Mouse (Mus musculus) E14TG2a.4 (cell line): Measurements from ENCODE around the gene Olfr1348.
"Not testable (repeated sequence)": the region's sequence is repeated elsewhere in the genome, so short reads cannot be mapped to it uniquely, and the experiment has no call there.

Experiments
- H3K27me3 ChIP-seq: 2 replicates; pipeline ENCODE4 v1.6.1; 2014; ENCODE audit warnings: low read length, control low read depth; ENCODE audit not compliant: insufficient read depth
- H3K36me3 ChIP-seq: 2 replicates; pipeline ENCODE4 v1.6.1; 2014; ENCODE audit warnings: low read length, control low read depth; ENCODE audit not compliant: insufficient read depth
- H3K4me1 ChIP-seq: replicated peaks from 2 replicates; pipeline ENCODE4 v1.6.1; 2014; ENCODE audit warnings: low read depth, low read length, control low read depth
- H3K4me3 ChIP-seq: replicated peaks from 2 replicates; pipeline ENCODE4 v1.5.1; 2014; ENCODE audit warnings: mild to moderate bottlenecking, low read length
- H3K9me3 ChIP-seq: 2 replicates; pipeline ENCODE4 v1.6.1; 2014; ENCODE audit warnings: low read length, control low read depth
- CTCF ChIP-seq: conservative IDR thresholded peaks from 2 replicates; pipeline ENCODE4 v1.5.1; 2014; ENCODE audit warnings: low read length
- NANOG ChIP-seq: IDR thresholded peaks from 2 replicates; pipeline ENCODE4 v1.6.1; 2014; ENCODE audit warnings: borderline replicate concordance, low read length, mixed read lengths
- POU5F1 ChIP-seq: IDR thresholded peaks from 2 replicates; pipeline ENCODE4 v1.6.1; 2014; ENCODE audit warnings: low read length, borderline replicate concordance

The Olfr1348 gene

GRCm38 (mm10) chr7:6508648-6509047, at the start of gene Olfr1348:
TSS of gene Olfr1348 (minus strand) at chr7:6508748.
- no peaks in the 10 kb centered on the region for H3K9me3 ChIP-seq
- H3K4me3 ChIP-seq: no peak within 1 kb of the TSS
- H3K27me3 ChIP-seq: no peaks in the 10 kb centered on the region
- no peaks in the 10 kb centered on the region for H3K36me3 ChIP-seq
- no peak for TF ChIP-seq NANOG
- no peak for TF ChIP-seq CTCF
- TF ChIP-seq POU5F1: no peak
- no peaks in the 10 kb centered on the region for H3K4me1 ChIP-seq

- Histone ChIP-seq H3K27me3 (no peaks in the 10 kb centered on the region), H3K4me3 (no peak overlapping the region), H3K9me3 (no peaks in the 10 kb centered on the region), H3K4me1 (no peaks in the 10 kb centered on the region), H3K36me3 (no peaks in the 10 kb centered on the region)
- TF ChIP-seq CTCF (peak; percentile 97), NANOG (no peak)
Measured at GRCm38 (mm10) chr7:6526141-6526540, 17.6 kb upstream of the Olfr1348 start.

- Histone ChIP-seq H3K36me3 (no peaks in the 10 kb centered on the region), H3K4me3 (no peak overlapping the region), H3K9me3 (no peaks in the 10 kb centered on the region), H3K4me1 (no peaks in the 10 kb centered on the region), H3K27me3 (no peaks in the 10 kb centered on the region)
- no peak for TF ChIP-seq POU5F1
- TF ChIP-seq CTCF: peak; percentile 97
- no peak for TF ChIP-seq NANOG
Measured at GRCm38 (mm10) chr7:6525001-6525400, 16.5 kb upstream of the Olfr1348 start.

GRCm38 (mm10) chr7:6522850-6523249, 14.3 kb upstream of the Olfr1348 start, which contains the start of gene Olfr1349:
TSS of gene Olfr1349 (minus strand) at chr7:6522950.
- Histone ChIP-seq H3K4me1 (no peaks in the 10 kb centered on the region), H3K27me3 (peaks cover 4% of the 10 kb centered on the region; the same call in 1 of the 2 replicates), H3K4me3 (no peak within 1 kb of the TSS), H3K9me3 (no peaks in the 10 kb centered on the region), H3K36me3 (no peaks in the 10 kb centered on the region)
- no peak for TF ChIP-seq NANOG
- TF ChIP-seq POU5F1: no peak
- TF ChIP-seq CTCF: no peak

GRCm38 (mm10) chr7:6521666-6522065, 13.1 kb upstream of the Olfr1348 start:
- TF ChIP-seq NANOG (no peak), CTCF (no peak), POU5F1 (no peak)
- Histone ChIP-seq H3K9me3 (no peaks in the 10 kb centered on the region), H3K4me3 (no peak overlapping the region), H3K36me3 (no peaks in the 10 kb centered on the region), H3K27me3 (peaks cover 8% of the 10 kb centered on the region), H3K4me1 (no peaks in the 10 kb centered on the region)

GRCm38 (mm10) chr7:6499655-6500054, 8.9 kb downstream of the Olfr1348 start, which contains the start of gene Olfr1347:
TSS of gene Olfr1347 (minus strand) at chr7:6499755.
- Histone ChIP-seq H3K4me1 (no peaks in the 10 kb centered on the region), H3K9me3 (no peaks in the 10 kb centered on the region), H3K4me3 (no peak within 1 kb of the TSS), H3K27me3 (no peaks in the 10 kb centered on the region), H3K36me3 (no peaks in the 10 kb centered on the region)
- no peak for TF ChIP-seq NANOG
- no peak for TF ChIP-seq CTCF
- TF ChIP-seq POU5F1: no peak

- no peak for TF ChIP-seq NANOG
- TF ChIP-seq CTCF: no peak
- TF ChIP-seq POU5F1: no peak
- Histone ChIP-seq H3K9me3 (no peaks in the 10 kb centered on the region), H3K4me1 (no peaks in the 10 kb centered on the region), H3K27me3 (no peaks in the 10 kb centered on the region; the same call in 1 of the 2 replicates), H3K4me3 (no peak within 1 kb of the TSS), H3K36me3 (no peaks in the 10 kb centered on the region)
Measured at GRCm38 (mm10) chr7:6486841-6487240, 21.7 kb downstream of the Olfr1348 start, which contains the start of gene Olfr5. TSS of gene Olfr5 (minus strand) at chr7:6486941.

GRCm38 (mm10) chr7:6477633-6478032, 30.9 kb downstream of the Olfr1348 start:
- H3K9me3 ChIP-seq, H3K4me1 ChIP-seq, H3K27me3 ChIP-seq, H3K4me3 ChIP-seq, H3K36me3 ChIP-seq: not testable (repeated sequence)

- Histone ChIP-seq H3K4me3 (no peak within 1 kb of the TSS), H3K36me3 (no peaks in the 10 kb centered on the region), H3K4me1 (no peaks in the 10 kb centered on the region), H3K9me3 (no peaks in the 10 kb centered on the region), H3K27me3 (no peaks in the 10 kb centered on the region)
- TF ChIP-seq NANOG: no peak
- no peak for TF ChIP-seq CTCF
- TF ChIP-seq POU5F1: no peak
Measured at GRCm38 (mm10) chr7:6466951-6467350, 41.6 kb downstream of the Olfr1348 start, which contains the start of gene Olfr1346. TSS of gene Olfr1346 (plus strand) at chr7:6467101.
